Mouse (Mus musculus): ENCODE measurements around the gene Baiap2. TPM values are rescaled to one million over a fixed set of nuclear protein-coding genes. Genes with fewer than 3 reads are reported as not detected.
A peak's percentile ranks its signal among the peaks of the same experiment; 100 is the strongest.

Baiap2 gene
- total and polyA plus RNA-seq, 2 experiments from 2014 or later, result 18.0 to 32.7 TPM

DNA sequence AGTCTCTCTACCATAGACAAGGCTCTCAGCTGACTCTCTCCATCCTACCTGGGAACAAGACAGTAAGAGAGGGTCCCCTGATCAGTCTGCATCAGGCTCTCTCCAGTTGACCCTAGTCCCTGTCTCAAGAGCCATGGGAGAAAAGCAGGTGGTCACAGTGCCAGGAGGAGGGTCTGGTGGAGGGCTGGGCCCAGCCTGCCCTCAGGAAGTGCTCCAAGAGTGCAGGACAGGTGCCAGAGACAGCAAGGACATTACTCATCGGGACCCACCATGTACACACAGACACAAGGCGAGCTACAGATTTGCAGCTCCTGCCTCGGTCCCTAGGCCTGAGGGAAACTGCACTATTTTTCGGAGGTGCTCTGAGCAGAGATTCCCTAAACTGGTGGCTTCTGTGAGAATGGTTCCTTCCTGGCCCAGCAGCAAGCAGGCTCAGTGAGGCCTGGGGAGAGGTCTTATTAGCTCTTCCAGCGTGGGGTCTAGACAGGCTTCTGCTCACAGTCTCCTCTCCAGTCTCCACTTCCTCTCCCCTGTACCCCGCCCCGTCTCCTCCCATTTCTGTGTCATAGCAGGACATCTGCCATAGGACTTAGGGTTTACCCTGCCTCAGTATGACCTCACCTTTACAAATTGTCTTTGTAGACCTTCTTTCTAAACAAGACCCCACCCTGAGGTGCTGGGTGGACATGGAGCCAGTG lies 99.7 kb downstream of the Baiap2 start:
- WGBS, result 68% methylated on average over 7 of the region's 7 CpGs
- no peak overlapping the region for H3K4me3 ChIP-seq (ENCODE audit: low read depth, low read length)
- H3K4me1 ChIP-seq (ENCODE audit: insufficient read depth, low read length), result peaks cover 22% of the 10 kb centered on the region
- H3K27me3 ChIP-seq (ENCODE audit: insufficient read depth, low read length), result no peaks in the 10 kb centered on the region
- no peak for TF ChIP-seq CTCF (IDR thresholded peaks at IDR 0.05)
- H3K4me2 ChIP-seq (ENCODE audit: low read depth, low read length, poor library complexity, severe bottlenecking), result no peak overlapping the region
- no peak for ATAC-seq (ENCODE audit: low FRiP score)
- H3K9me3 ChIP-seq (ENCODE audit: low read length), result no peaks in the 10 kb centered on the region
- no peaks in the 10 kb centered on the region for H3K36me3 ChIP-seq (ENCODE audit: insufficient read depth, low read length)
- H3K27ac ChIP-seq (ENCODE audit: low read depth, low read length), result 0 out of 2 replicates have a peak overlapping the region, but pooled peaks have one; percentile 18
- no peak for DNase-seq (ENCODE audit: low spot score)
- H3K9ac ChIP-seq (replicated peaks; ENCODE audit: low read length, poor library complexity, severe bottlenecking), result no peak overlapping the region

DNA sequence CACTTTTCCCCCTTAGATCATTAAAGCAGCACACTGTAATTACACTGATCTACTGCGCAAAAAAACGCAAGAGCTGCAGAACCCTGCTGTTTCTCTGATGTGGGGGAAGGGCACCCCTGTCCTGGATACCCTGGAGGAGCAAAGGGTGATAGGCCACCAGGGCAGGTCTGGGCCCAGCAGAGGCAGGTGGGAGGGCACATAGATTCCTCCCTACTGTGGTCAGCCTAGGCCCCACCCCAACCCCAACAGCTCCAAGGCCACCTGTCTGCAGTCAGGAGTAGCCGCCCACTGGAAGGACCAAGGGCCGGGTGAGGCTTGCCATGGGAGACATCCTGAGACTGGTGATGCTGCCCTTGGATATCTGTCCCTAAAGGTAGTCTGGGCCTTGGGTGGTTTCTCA lies 102.8 kb downstream of the Baiap2 start:
- Histone ChIP-seq H3K9ac (replicated peaks; ENCODE audit: low read length, poor library complexity, severe bottlenecking) (peak overlapping the region; percentile 93), H3K4me3 (ENCODE audit: low read depth, low read length) (peak overlapping the region; percentile 76), H3K9me3 (ENCODE audit: low read length) (no peaks in the 10 kb centered on the region), H3K4me2 (ENCODE audit: low read depth, low read length, poor library complexity, severe bottlenecking) (peak overlapping the region; percentile 94), H3K27ac (ENCODE audit: low read depth, low read length) (peak overlapping the region; percentile 92), H3K27me3 (ENCODE audit: insufficient read depth, low read length) (no peaks in the 10 kb centered on the region), H3K4me1 (ENCODE audit: insufficient read depth, low read length) (peaks cover 34% of the 10 kb centered on the region), H3K36me3 (ENCODE audit: insufficient read depth, low read length) (no peaks in the 10 kb centered on the region)
- ATAC-seq (ENCODE audit: low FRiP score), result no peak
- no peak for TF ChIP-seq CTCF (IDR thresholded peaks at IDR 0.05)
- 48% methylated on average over 4 of the region's 4 CpGs for WGBS
- DNase-seq (ENCODE audit: low spot score), result no peak

- peak overlapping the region; percentile 76 for H3K4me3 ChIP-seq (ENCODE audit: low read depth, low read length)
- WGBS, result 24% methylated on average over 11 of the region's 11 CpGs
- ATAC-seq (ENCODE audit: low FRiP score), result peak; percentile 21; the same call in 1 of the 2 replicates
- H3K36me3 ChIP-seq (ENCODE audit: insufficient read depth, low read length), result no peaks in the 10 kb centered on the region
- peak; percentile 60 for DNase-seq (ENCODE audit: low spot score)
- peak overlapping the region; percentile 92 for H3K27ac ChIP-seq (ENCODE audit: low read depth, low read length)
- no peak for TF ChIP-seq CTCF (IDR thresholded peaks at IDR 0.05)
- peaks cover 34% of the 10 kb centered on the region for H3K4me1 ChIP-seq (ENCODE audit: insufficient read depth, low read length)
- H3K27me3 ChIP-seq (ENCODE audit: insufficient read depth, low read length), result no peaks in the 10 kb centered on the region
- H3K4me2 ChIP-seq (ENCODE audit: low read depth, low read length, poor library complexity, severe bottlenecking), result peak overlapping the region; percentile 94
- peak overlapping the region; percentile 93 for H3K9ac ChIP-seq (replicated peaks; ENCODE audit: low read length, poor library complexity, severe bottlenecking)
- H3K9me3 ChIP-seq (ENCODE audit: low read length), result no peaks in the 10 kb centered on the region
Observed at GRCm38 (mm10) chr11:120045839-120046552, 103.4 kb downstream of the Baiap2 start.

- H3K9ac ChIP-seq (replicated peaks; ENCODE audit: low read length, poor library complexity, severe bottlenecking), result peak within 1 kb of the TSS; percentile 93
- TF ChIP-seq CTCF (IDR thresholded peaks at IDR 0.05), result no peak
- H3K27me3 ChIP-seq (ENCODE audit: insufficient read depth, low read length), result no peaks in the 10 kb centered on the region
- under 1% methylated on average over 49 of the region's 63 CpGs for WGBS
- peaks cover 38% of the 10 kb centered on the region for H3K4me1 ChIP-seq (ENCODE audit: insufficient read depth, low read length)
- DNase-seq (ENCODE audit: low spot score), result peak; percentile 54
- no peaks in the 10 kb centered on the region for H3K9me3 ChIP-seq (ENCODE audit: low read length)
- peak within 1 kb of the TSS; percentile 92 for H3K27ac ChIP-seq (ENCODE audit: low read depth, low read length)
- H3K4me3 ChIP-seq (ENCODE audit: low read depth, low read length), result peak within 1 kb of the TSS; percentile 76
- H3K36me3 ChIP-seq (ENCODE audit: insufficient read depth, low read length), result no peaks in the 10 kb centered on the region
- ATAC-seq (ENCODE audit: low FRiP score), result peak; percentile 55
- peak within 1 kb of the TSS; percentile 94 for H3K4me2 ChIP-seq (ENCODE audit: low read depth, low read length, poor library complexity, severe bottlenecking)
Observed at GRCm38 (mm10) chr11:120046553-120047191, 104.1 kb downstream of the Baiap2 start, which contains the start of gene Aatk. TSS of gene Aatk (minus strand) at chr11:120047167.

GRCm38 (mm10) chr11:120047531-120048251 lies 105.1 kb downstream of the Baiap2 start:
- ATAC-seq (ENCODE audit: low FRiP score) (peak; percentile 15; the same call in 1 of the 2 replicates), DNase-seq (ENCODE audit: low spot score) (no peak)
- peak overlapping the region; percentile 93 for H3K9ac ChIP-seq (replicated peaks; ENCODE audit: low read length, poor library complexity, severe bottlenecking)
- no peaks in the 10 kb centered on the region for H3K36me3 ChIP-seq (ENCODE audit: insufficient read depth, low read length)
- H3K4me3 ChIP-seq (ENCODE audit: low read depth, low read length), result peak overlapping the region; percentile 76
- peak overlapping the region; percentile 92 for H3K27ac ChIP-seq (ENCODE audit: low read depth, low read length)
- 9% methylated on average over 23 of the region's 23 CpGs for WGBS
- peak overlapping the region; percentile 94 for H3K4me2 ChIP-seq (ENCODE audit: low read depth, low read length, poor library complexity, severe bottlenecking)
- H3K27me3 ChIP-seq (ENCODE audit: insufficient read depth, low read length), result no peaks in the 10 kb centered on the region
- no peaks in the 10 kb centered on the region for H3K9me3 ChIP-seq (ENCODE audit: low read length)
- no peak for TF ChIP-seq CTCF (IDR thresholded peaks at IDR 0.05)
- H3K4me1 ChIP-seq (ENCODE audit: insufficient read depth, low read length), result peaks cover 38% of the 10 kb centered on the region

All from midbrain, postnatal 0 days (tissue).